In the genomic region with DNA sequence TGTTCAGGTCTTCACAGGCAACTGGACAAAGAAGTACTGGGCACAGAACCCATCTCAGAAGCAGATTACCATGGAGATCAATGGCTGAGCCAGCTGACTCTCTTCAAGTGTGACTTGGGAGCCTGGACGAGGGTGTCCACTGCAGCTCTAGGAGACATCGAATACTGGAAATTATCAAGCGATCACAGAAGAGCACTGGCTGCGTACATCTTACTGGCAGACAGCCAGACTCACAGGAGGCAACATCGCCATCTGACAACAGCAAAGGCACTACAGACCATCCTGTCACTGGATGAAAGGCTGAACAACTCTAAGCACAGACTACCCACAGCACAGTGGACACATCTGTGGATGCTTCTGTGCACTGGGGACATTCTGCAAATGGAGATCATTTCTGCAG, we compare ENCODE assay signal across 20 mouse cellular contexts. TPM values are rescaled to one million over a fixed set of nuclear protein-coding genes. Genes with fewer than 3 reads are reported as not detected.
"Had no signal": no experiment of that assay in that cellular context is flagged by ENCODE, and none has a peak within 500 bp of the region (broad histone marks: within the 10 kb centered on the region; RNA-seq: fewer than 3 reads in every experiment).

No protein-coding gene starts in this region.

- H3K36me3 ChIP-seq: midbrain, embryonic 15.5 days had no signal

- H3K4me1 ChIP-seq: limb, embryonic 10.5 days; limb, embryonic 13.5 days; midbrain, embryonic 12.5 days; midbrain, embryonic 15.5 days; neural tube, embryonic 13.5 days had no signal

- H3K9ac ChIP-seq: limb, embryonic 13.5 days; liver, embryonic 13.5 days; lung, embryonic 14.5 days; midbrain, embryonic 12.5 days; midbrain, embryonic 15.5 days; neural tube, embryonic 13.5 days; stomach, embryonic 15.5 days had no signal

- ATAC-seq: midbrain, embryonic 15.5 days had no signal

- H3K4me2 ChIP-seq: limb, embryonic 13.5 days; liver, embryonic 13.5 days; lung, embryonic 14.5 days; midbrain, embryonic 12.5 days; midbrain, embryonic 15.5 days; neural tube, embryonic 13.5 days; stomach, embryonic 15.5 days had no signal

- H3K4me3 ChIP-seq: layer of hippocampus, adult 2 months; limb, embryonic 10.5 days; limb, embryonic 13.5 days; liver, embryonic 13.5 days; megakaryocyte, embryonic 14.5 days; midbrain, embryonic 12.5 days; midbrain, embryonic 15.5 days; myocyte; neural tube, embryonic 13.5 days; stomach, embryonic 15.5 days had no signal

- H3K27me3 ChIP-seq: limb, embryonic 13.5 days; liver, embryonic 13.5 days; midbrain, embryonic 12.5 days; midbrain, embryonic 15.5 days; neural tube, embryonic 13.5 days; stomach, embryonic 15.5 days had no signal

- DNase-seq: kidney, adult 2 months; kidney, postnatal 25 days; layer of hippocampus, adult 9-11 months; liver, embryonic 13.5 days; lung, embryonic 14.5 days; thymus, postnatal 36 days had no signal

- H3K27ac ChIP-seq: kidney, postnatal 0 days; layer of hippocampus, adult 2 months; limb, embryonic 10.5 days; limb, embryonic 13.5 days; liver, embryonic 13.5 days; macrophage; midbrain, embryonic 12.5 days; midbrain, embryonic 15.5 days; neural tube, embryonic 13.5 days; stomach, embryonic 15.5 days had no signal

- H3K9me3 ChIP-seq: limb, embryonic 10.5 days; limb, embryonic 13.5 days; liver, embryonic 13.5 days; megakaryocyte, embryonic 14.5 days; midbrain, embryonic 12.5 days; midbrain, embryonic 15.5 days; neural tube, embryonic 13.5 days; stomach, embryonic 15.5 days had no signal

RNA-seq across cellular contexts. Expression of a gene that starts 13.2 kb away (rescaled TPM):
- total RNA-seq: layer of hippocampus, adult 2 months; layer of hippocampus, postnatal 25 days had no signal
- polyA plus RNA-seq: myocyte had no signal

RNA-seq across cellular contexts. Expression of a gene that starts 22.2 kb away (rescaled TPM):
- total RNA-seq: liver, adult 2 months; monocyte, adult 5-6 weeks had no signal
- polyA plus RNA-seq: kidney, postnatal 0 days; liver, adult 2 months; neural tube, embryonic 13.5 days had no signal
